Mouse (Mus musculus): ENCODE measurements at regions not wholly inside any gene's neighbourhood (a gene's known extent, or its start where the extent isn't known, plus 50 kb on each side); places are given as distances from the start of the nearest gene placed in this dataset.

- no peak for DNase-seq (ENCODE audit: low spot score)
These were observed 304.9 kb downstream of the Satb1 start for GRCm38 (mm10) chr17:51528161-51528560.

DNA sequence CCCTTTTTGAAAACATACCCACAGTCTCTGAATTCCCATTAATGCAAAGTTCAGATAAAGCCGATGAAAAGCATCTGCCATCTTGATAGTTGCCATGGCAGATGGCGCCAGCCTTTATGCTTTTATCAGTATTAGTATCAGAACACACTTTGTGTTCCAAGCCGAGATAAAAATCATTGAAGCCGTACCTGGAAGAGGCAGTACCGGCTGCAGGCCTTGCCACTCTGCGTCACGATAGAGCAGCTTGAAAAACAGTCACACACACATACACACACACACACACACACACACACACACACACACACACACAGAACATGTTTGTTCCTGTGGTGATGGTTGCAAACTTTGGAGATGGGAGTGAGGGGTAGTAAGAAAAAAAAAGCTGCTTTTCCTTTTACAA is 306.2 kb downstream of the Satb1 start:
- DNase-seq (ENCODE audit: low spot score): no peak

DNA sequence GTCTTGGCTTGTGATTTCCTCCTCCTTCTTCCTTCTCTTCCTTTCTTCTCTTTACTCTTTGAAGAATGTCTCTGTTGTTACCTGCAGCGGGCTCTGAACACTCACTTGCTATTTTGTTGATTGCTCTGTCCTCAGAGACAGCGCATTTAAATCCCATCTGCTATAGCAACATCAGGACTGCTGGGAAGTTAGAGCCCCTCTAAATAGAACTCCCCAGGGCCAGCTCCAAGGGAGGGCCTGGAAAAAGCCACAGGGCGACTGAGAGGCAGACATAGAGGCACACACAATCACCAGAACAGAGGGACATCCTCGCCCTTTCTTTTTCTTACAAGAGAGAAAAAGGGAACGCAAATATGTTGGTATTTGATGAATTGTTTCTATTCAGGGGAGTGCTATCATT is 306.6 kb downstream of the Satb1 start:
- DNase-seq (ENCODE audit: low spot score): no peak

- DNase-seq (ENCODE audit: low spot score): no peak
These were observed 307.1 kb downstream of the Satb1 start for GRCm38 (mm10) chr17:51526021-51526420.

DNA sequence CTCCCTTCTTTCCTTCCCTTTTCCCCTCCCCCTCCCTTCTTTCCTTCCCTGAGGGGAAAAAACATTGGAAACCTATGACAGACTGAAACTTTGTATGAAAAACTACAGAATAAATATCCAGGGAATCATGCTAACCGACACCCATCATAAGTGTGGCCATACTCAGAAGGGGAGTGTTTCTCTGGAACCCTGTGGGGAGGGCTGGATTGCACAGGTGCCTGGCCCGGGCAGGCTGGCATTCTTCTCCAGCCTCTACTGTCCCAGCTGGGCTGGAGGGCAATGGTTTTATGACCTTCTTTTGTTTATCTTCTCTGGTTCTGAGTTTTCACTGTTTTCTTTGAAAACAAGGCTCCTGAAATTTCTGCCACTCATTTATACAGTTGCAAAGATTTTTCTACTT is 307.9 kb downstream of the Satb1 start:
- DNase-seq (ENCODE audit: low spot score): no peak

GRCm38 (mm10) chr17:51511917-51512316 is 321.2 kb downstream of the Satb1 start:
- DNase-seq (ENCODE audit: low spot score): no peak

DNA sequence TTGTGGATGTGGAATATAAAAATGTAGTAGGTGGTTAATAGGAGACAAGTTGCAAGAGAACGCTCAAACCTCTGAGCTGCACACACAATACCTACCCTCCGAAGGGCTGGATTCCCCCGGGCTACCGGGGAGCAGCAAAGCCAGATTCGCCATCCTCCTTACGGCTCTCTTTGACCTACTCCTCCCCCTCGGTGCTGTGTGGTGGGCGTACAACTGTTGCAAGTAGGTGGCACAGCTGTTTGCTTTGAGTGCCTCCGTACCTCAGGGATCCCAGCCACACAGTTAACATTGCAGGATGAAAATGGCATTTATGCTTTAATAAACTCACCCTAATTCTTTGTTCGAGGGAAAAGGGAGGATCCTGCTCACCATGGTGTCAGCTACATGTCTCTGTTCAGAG is 321.6 kb upstream of the Tbc1d5 start:
- no peak for DNase-seq (ENCODE audit: low spot score)

- no peak for DNase-seq (ENCODE audit: low spot score)
These were observed 320.4 kb upstream of the Tbc1d5 start for GRCm38 (mm10) chr17:51499541-51499940.

DNA sequence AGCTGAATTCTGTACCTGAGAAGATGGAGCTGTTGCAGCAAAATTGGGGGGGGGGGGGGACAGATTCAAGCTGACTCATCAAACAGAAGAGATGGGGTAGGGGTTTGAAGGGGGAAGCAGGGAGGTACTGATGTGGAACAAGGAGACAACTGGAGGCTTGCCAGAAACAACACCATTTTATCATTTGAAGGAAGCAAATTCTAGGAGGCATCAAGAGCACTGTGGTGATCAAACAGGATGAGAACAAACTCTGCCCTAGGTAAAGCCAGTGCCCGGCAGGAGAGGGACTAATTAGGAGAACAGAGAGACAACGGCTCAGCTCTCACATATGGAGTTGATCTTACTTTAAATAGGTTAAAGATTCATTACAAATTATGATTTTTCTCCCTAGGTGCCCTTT is 315.9 kb upstream of the Tbc1d5 start:
- DNase-seq (ENCODE audit: low spot score): no peak

GRCm38 (mm10) chr17:51489386-51489785 is 310.2 kb upstream of the Tbc1d5 start:
- no peak for DNase-seq (ENCODE audit: low spot score)

DNA sequence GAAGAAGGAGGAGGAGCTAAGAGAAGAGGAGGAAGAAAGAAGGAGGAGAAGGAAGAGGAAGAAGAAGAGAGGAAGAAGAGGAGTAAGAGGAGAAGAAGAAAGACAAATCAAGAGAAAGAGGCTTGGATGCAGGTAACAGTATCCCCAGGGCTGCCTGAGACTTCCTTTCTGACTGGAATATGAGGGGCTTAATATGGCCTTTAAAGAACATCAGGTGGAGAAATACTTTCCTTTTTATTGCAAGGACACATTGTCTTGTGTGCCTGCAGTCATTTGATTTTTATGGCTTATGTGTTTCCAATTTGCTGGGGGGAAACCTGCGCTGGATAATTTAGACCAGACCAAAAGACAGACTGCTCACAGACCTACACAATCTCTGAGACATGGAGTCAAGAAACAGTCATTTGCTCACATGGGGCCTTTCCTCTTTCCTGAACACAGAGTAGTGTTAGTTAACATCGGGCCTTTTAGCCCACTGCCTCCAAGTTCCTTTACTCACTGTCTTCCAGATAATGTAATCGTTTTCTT is 308.8 kb upstream of the Tbc1d5 start:
- no peak for DNase-seq (ENCODE audit: low spot score)

DNA sequence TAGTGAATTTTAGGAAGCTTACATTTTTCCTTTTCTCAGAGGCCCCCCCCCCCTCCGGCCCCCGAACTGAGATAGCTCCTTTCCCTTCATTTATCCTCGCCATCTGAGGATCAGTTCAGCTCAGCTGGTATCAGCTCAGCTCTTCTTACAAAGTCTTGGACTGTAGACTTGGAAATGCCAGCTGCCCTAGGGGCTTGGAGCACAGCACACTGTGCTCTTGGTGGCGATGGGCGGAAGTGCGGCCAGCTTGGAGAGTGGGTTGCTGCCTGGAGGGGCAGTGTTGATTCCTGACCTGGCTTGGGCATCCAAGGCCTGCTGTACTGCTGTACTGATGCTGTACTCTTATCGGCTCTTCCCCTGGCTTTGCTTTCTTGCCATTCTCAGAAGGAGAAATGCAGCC is 298.7 kb upstream of the Tbc1d5 start:
- no peak for DNase-seq (ENCODE audit: low spot score)

GRCm38 (mm10) chr17:51477404-51477803 is 298.3 kb upstream of the Tbc1d5 start:
- DNase-seq (ENCODE audit: low spot score): no peak

DNA sequence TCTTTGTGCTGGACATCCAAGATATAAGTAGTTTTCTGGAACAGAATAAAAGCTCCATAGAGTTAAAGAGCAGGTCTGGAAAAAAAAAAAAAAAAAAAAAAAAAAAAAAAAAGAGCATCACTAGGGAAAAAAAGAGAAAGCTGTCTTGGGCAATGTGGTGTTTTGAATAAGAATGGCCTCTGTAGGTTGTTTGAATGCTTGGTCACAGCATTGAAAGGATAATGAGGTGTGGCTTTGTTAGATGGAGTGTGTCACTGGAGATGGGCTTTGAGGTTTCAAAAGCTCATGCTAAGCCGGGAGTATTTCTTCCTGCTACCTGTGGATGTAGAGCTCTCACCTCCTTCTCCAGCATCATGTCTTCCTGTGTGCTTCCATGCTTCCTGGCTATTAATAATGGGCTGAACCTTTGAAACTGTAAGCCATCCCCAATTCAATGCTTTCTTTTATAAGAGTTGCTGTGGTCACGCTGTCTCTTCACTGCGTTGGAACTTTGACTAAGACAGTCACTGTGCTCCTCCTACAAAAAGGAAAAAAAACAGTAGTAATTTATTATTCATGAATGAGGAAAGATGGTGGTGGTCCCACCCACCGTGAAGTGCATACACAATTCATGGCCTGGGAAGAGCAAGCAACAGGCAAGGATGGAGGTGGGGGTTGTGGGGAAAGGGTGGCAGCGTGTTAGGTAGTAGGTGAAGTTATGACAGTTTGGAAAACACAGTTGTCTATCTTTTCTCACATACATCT is 283.2 kb upstream of the Tbc1d5 start:
- DNase-seq (ENCODE audit: low spot score): no peak

GRCm38 (mm10) chr17:51461248-51461647 is 282.1 kb upstream of the Tbc1d5 start:
- no peak for DNase-seq (ENCODE audit: low spot score)

- no peak for DNase-seq (ENCODE audit: low spot score)
These were observed 280.0 kb upstream of the Tbc1d5 start for GRCm38 (mm10) chr17:51459119-51459518.

- DNase-seq (ENCODE audit: low spot score): no peak
These were observed 236.6 kb upstream of the Tbc1d5 start for GRCm38 (mm10) chr17:51415746-51416145.

DNA sequence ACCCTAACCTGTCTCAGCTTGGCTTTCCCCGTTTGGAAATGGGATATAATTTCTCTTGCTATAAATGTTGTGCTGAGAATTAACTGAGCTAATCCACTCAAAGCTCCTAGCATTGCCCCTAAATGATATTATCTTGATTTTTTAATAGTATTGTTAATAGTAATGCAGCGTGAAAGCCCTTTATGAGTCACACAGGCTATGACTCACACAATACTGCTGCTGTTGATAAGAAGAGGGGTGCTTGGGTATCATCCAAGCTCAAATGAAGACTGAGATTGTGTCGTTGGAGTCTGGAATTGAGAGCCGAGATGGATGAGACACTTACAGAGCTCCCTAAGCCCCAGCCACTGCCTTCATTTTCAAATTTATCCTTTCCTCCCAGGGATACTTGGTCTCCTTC is 235.2 kb upstream of the Tbc1d5 start:
- no peak for DNase-seq (ENCODE audit: low spot score)

- no peak for DNase-seq (ENCODE audit: low spot score)
These were observed 234.6 kb upstream of the Tbc1d5 start for GRCm38 (mm10) chr17:51413741-51414140.

- no peak for DNase-seq (ENCODE audit: low spot score)
These were observed 232.5 kb upstream of the Tbc1d5 start for GRCm38 (mm10) chr17:51411545-51412094.

- DNase-seq (ENCODE audit: low spot score): no peak
These were observed 229.7 kb upstream of the Tbc1d5 start for GRCm38 (mm10) chr17:51408894-51409293.

- peak; percentile 6 for DNase-seq (ENCODE audit: low spot score)
These were observed 229.2 kb upstream of the Tbc1d5 start for GRCm38 (mm10) chr17:51408367-51408766.

GRCm38 (mm10) chr17:51407046-51407445 is 227.9 kb upstream of the Tbc1d5 start:
- DNase-seq (ENCODE audit: low spot score): no peak

DNA sequence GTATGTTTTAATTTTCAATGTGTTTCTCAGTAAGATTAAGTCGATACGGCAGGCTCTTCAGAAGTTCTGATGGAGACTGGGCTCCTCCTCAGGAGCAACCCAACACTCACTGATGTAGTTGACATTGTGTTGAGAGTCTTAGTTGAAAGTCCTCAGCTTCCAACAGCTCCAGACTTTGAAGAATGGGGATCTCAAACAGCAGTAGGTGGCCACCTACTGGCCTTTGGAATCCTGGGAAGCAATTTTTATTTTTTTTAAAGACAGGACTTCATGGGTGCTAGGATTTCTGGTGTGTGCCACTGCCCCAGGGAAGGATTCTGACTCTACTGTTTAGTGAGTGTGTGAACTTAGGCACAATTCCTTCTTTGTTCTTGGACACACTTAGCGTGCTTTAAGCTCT is 225.9 kb upstream of the Tbc1d5 start:
- DNase-seq (ENCODE audit: low spot score): no peak

Data from spleen, adult 12 weeks (tissue).